Mouse (Mus musculus) liver, adult 2 months (tissue): ENCODE measurements at regions not wholly inside any gene's neighbourhood (a gene's known extent, or its start where the extent isn't known, plus 50 kb on each side); places are given as distances from the start of the nearest gene placed in this dataset.
A peak's percentile ranks its signal among the peaks of the same experiment; 100 is the strongest.

ENCODE experiments used
- DNase-seq: peaks from one replicate; pipeline ENCODE4 v3.0.0-alpha.2; 2011; ENCODE audit warnings: low read depth, low spot score; ENCODE audit errors: extremely low read depth
- H3K27ac ChIP-seq: fragments of 200-500 bp; replicated peaks from 2 replicates; pipeline ENCODE4 v1.5.1; 2012; ENCODE audit warnings: low read depth, mild to moderate bottlenecking, control low read depth, inconsistent platforms, low read length; ENCODE audit not compliant: insufficient read depth
- H3K27me3 ChIP-seq: fragments of 200-500 bp; 2 replicates; pipeline ENCODE4 v1.6.1; 2012; ENCODE audit warnings: mild to moderate bottlenecking, moderate library complexity, low read length, inconsistent platforms; ENCODE audit not compliant: control insufficient read depth, insufficient read depth
- H3K36me3 ChIP-seq: fragments of 200-500 bp; 2 replicates; pipeline ENCODE4 v1.6.1; 2012; ENCODE audit warnings: low read length, inconsistent platforms; ENCODE audit not compliant: control insufficient read depth, insufficient read depth
- H3K4me1 ChIP-seq: fragments of 200-500 bp; 2 replicates; pipeline ENCODE4 v1.6.1; 2011; ENCODE audit warnings: low read length; ENCODE audit not compliant: control insufficient read depth, insufficient read depth
- H3K4me3 ChIP-seq: fragments of 200-500 bp; 2 replicates; pipeline ENCODE4 v1.5.1; 2011; ENCODE audit warnings: low read depth, mild to moderate bottlenecking, control low read depth, low read length, moderate library complexity; ENCODE audit not compliant: insufficient read depth
- H3K79me2 ChIP-seq: fragments of 200-500 bp; 2 replicates; pipeline ENCODE4 v1.6.1; 2012; ENCODE audit warnings: inconsistent platforms, mild to moderate bottlenecking, low read length, moderate library complexity; ENCODE audit not compliant: control insufficient read depth, insufficient read depth
- H3K9ac ChIP-seq: fragments of 200-500 bp; 2 replicates; pipeline ENCODE4 v1.6.1; 2012; ENCODE audit warnings: low read depth, mild to moderate bottlenecking, control low read depth, inconsistent platforms, low read length
- CTCF ChIP-seq: fragments of 200-500 bp; IDR thresholded peaks from 2 replicates; pipeline ENCODE4 v1.5.1; 2011; ENCODE audit warnings: low read depth, low read length, control low read depth
- POLR2A ChIP-seq: fragments of 200-500 bp; IDR thresholded peaks from 2 replicates; pipeline ENCODE4 v1.6.1; 2011; ENCODE audit warnings: low read length, control low read depth; ENCODE audit not compliant: insufficient read depth; ENCODE audit errors: extremely low read depth
- WGBS: fragments of 180-500 bp; shearing (Covaris S2); methylation state at CpG from one replicate; pipeline ENCODE4 v1.1.7; 2018; 5-methylcytosine and 5-hydroxymethylcytosine counted together

DNA sequence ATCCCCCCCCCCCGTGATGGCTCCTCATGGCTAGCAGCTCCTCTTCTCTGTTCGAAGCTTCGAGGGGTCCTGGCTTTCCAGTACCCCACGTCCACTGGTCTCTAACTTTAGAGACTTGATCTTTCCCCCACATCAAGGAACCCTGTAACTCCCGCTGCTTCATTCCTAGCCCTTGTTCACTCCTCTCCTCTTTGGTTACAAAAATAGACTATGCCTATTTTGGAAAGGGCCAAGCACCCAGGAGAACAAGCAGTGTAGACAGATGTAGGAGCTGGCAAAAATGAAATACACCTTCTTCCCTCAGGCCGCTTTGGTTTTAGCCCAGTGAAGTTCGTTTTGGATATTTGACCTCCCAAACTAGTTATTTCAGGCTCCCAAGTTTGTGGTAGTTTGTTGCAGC is 621.9 kb upstream of the Gm19410 start:
- DNase-seq: no peak
- Histone ChIP-seq H3K4me3 (no peak overlapping the region), H3K27ac (no peak overlapping the region), H3K79me2 (no peaks in the 10 kb centered on the region), H3K4me1 (no peaks in the 10 kb centered on the region), H3K27me3 (no peaks in the 10 kb centered on the region), H3K9ac (no peak overlapping the region), H3K36me3 (no peaks in the 10 kb centered on the region)
- WGBS: 66% methylated on average over 7 of the region's 7 CpGs
- TF ChIP-seq CTCF: no peak
- no peak for TF ChIP-seq POLR2A

DNA sequence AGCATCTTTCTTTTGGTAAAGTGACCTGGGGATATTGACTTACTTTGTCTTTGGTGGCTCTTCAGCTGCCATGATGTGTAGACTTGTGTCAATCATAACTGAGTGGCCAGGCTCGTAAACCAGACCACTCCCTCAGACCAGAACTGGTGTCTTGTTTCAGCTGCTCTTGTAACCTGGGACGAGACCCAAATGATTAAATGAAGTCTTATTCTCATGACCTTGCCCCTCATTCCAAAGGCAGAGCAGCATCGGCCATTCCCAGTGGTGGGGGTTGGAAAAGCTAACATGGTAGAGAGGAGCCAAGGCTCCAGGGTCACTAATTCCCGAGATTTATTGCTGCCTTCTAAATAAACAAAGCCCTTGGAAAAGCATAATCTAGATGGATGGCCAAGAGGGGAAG is 621.2 kb upstream of the Gm19410 start:
- peak; percentile 34 for DNase-seq
- 40% methylated on average over 4 of the region's 4 CpGs for WGBS
- Histone ChIP-seq H3K36me3 (no peaks in the 10 kb centered on the region), H3K4me1 (no peaks in the 10 kb centered on the region), H3K9ac (no peak overlapping the region), H3K79me2 (no peaks in the 10 kb centered on the region), H3K27me3 (no peaks in the 10 kb centered on the region), H3K27ac (no peak overlapping the region), H3K4me3 (no peak overlapping the region)
- TF ChIP-seq POLR2A (no peak), CTCF (no peak)

DNA sequence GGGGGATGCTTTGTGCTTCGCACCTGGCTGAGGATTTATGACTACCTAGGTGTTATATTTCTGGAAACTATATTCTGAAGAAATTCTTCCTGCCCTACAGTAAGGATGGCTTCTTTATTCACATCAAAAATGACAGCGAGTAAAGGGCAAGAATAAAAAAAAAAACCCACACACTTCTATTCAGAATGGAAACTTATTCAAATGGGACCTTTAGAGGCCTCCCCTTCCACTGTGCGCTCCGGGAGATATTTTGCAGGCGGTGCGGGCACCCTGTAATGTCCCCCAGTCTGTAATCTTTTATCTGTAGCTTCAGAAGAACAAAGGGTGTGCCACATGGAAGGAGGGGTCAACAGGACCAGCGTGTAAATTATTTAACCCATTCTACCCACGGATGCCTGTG is 618.1 kb upstream of the Gm19410 start:
- no peak overlapping the region for H3K4me3 ChIP-seq
- DNase-seq: no peak
- WGBS: 93% methylated on average over 8 of the region's 8 CpGs
- no peaks in the 10 kb centered on the region for H3K27me3 ChIP-seq
- no peak overlapping the region for H3K9ac ChIP-seq
- no peaks in the 10 kb centered on the region for H3K79me2 ChIP-seq
- no peaks in the 10 kb centered on the region for H3K36me3 ChIP-seq
- H3K27ac ChIP-seq: no peak overlapping the region
- TF ChIP-seq CTCF (no peak), POLR2A (no peak)
- no peaks in the 10 kb centered on the region for H3K4me1 ChIP-seq

DNA sequence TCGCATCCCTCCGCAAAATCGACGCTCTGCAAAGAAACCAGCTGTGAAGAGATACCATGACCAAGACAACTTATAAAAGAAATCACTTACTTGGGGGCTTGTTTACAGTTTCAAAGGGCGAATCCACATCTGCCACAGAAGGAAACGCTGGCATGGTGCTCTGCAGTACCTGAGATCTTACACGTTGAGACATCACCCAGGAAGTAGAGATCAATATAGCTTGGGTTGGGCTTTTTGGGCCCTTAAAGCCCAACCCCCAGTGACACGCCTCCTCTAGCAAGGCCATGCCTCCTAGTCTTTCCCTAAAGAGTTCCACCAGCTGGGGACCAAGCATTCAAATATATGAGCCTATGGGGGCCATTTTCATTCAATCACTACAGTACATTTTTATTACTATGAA is 617.6 kb upstream of the Gm19410 start:
- WGBS: 89% methylated on average over 8 of the region's 8 CpGs
- no peaks in the 10 kb centered on the region for H3K79me2 ChIP-seq
- no peak for DNase-seq
- H3K36me3 ChIP-seq: no peaks in the 10 kb centered on the region
- H3K4me3 ChIP-seq: no peak overlapping the region
- H3K27me3 ChIP-seq: no peaks in the 10 kb centered on the region
- no peaks in the 10 kb centered on the region for H3K4me1 ChIP-seq
- H3K27ac ChIP-seq: no peak overlapping the region
- no peak for TF ChIP-seq POLR2A
- no peak for TF ChIP-seq CTCF
- H3K9ac ChIP-seq: no peak overlapping the region

DNA sequence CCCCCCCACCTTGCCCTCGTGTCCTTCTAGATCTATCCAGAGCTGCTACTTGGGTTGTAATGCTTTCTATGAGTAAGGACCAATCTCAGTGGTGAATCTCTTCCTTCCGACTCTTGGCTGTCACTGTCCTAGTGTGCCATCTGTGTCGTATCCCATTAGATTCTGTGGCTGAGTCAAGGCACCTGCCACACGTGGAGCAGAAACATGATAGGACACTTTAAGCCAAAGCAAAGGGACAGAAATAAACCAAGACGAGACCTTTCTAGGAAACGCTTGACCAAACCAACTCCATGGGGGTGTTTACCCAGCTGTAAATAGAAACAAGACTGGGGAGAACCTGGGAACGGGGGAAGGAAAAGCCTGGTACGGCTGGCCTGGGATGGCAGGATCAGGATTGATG is 613.0 kb upstream of the Gm19410 start:
- H3K27me3 ChIP-seq: no peaks in the 10 kb centered on the region
- no peaks in the 10 kb centered on the region for H3K36me3 ChIP-seq
- TF ChIP-seq POLR2A (no peak), CTCF (no peak)
- H3K79me2 ChIP-seq: no peaks in the 10 kb centered on the region
- H3K9ac ChIP-seq: no peak overlapping the region
- no peaks in the 10 kb centered on the region for H3K4me1 ChIP-seq
- 67% methylated on average over 7 of the region's 8 CpGs for WGBS
- DNase-seq: no peak
- no peak overlapping the region for H3K27ac ChIP-seq
- no peak overlapping the region for H3K4me3 ChIP-seq

DNA sequence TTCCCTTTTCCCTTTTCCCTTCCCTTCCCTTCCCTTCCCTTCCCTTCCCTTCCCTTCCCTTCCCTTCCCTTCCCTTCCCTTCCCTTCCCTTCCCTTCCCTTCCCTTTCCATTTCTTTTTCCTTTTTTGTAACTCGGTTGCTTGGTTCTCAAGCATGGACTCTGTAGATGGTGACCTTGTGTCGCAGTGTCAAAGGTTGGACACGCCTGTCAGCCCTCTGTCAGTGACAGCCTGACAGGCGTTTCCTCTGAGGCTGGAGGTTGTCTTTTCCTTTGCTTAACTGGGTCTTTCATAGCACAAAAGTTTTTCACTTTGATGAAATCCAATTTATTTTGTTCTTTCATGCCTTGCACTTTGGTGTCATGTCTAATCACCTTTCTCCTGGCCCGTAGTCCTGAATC is 609.3 kb upstream of the Gm19410 start:
- 57% methylated on average over 5 of the region's 5 CpGs for WGBS
- H3K27me3 ChIP-seq: no peaks in the 10 kb centered on the region

More for the DNA sequence above, 609.3 kb upstream of the Gm19410 start:
- Histone ChIP-seq H3K36me3 (no peaks in the 10 kb centered on the region), H3K79me2 (no peaks in the 10 kb centered on the region), H3K4me3 (no peak overlapping the region), H3K4me1 (no peaks in the 10 kb centered on the region; the same call in 1 of the 2 replicates), H3K9ac (no peak overlapping the region), H3K27ac (no peak overlapping the region)
- TF ChIP-seq POLR2A (no peak), CTCF (no peak)
- no peak for DNase-seq
